Mouse (Mus musculus) layer of hippocampus, adult 2 months (tissue): Measurements from ENCODE around the gene Car10. TPM values are rescaled to one million over a fixed set of nuclear protein-coding genes. Genes with fewer than 3 reads are reported as not detected.
A peak's percentile ranks its signal among the peaks of the same experiment; 100 is the strongest.

Source experiments
- DNase-seq, 2 experiments: peaks; one replicate each; pipeline ENCODE4 v3.0.0; 2022; ENCODE audit warnings: low spot score in 2 of 2
- H3K27ac ChIP-seq: fragments of 200-600 bp; 2 replicates; pipeline ENCODE4 v1.8.1; 2022
- H3K4me3 ChIP-seq: fragments of 200-600 bp; 2 replicates; pipeline ENCODE4 v1.8.1; 2022; ENCODE audit warnings: mild to moderate bottlenecking
- CTCF ChIP-seq: fragments of 200-600 bp; conservative IDR thresholded peaks from 2 replicates; pipeline ENCODE4 v1.8.1; 2022; ENCODE audit warnings: antibody characterized with exemption, mild to moderate bottlenecking, moderate library complexity
- long read RNA-seq, 2 experiments: library from polyadenylated mRNA; stranded (forward); transcript quantifications; one replicate each; pipeline ENCODE4 v2.0.0; 2021; ENCODE audit warnings: borderline mapping rate in 2 of 2
- total RNA-seq, 2 experiments: library from RNA; stranded (reverse); gene quantifications; 2 replicates each; pipeline ENCODE4 v1.2.3; 2021

Gene Car10
- total RNA-seq: 10 to 100 TPM; 32.5 to 32.9 TPM
- long read RNA-seq, experiment 1, transcript Car10-206 (9 exons, 3,334 nt): major isoform, 14 of 25 reads
- long read RNA-seq, experiment 1, transcript Car10-201 (10 exons, 3,293 nt): minor isoform, 5 of 25 reads
- long read RNA-seq, experiment 1, partial matches to known transcripts: 1 of 25 reads
- long read RNA-seq, experiment 1, other reads (novel, unspliced or antisense): 5 of 25 reads
- long read RNA-seq, experiment 2, transcript Car10-206 (9 exons, 3,334 nt): major isoform, 12 of 37 reads
- long read RNA-seq, experiment 2, transcript Car10-201 (10 exons, 3,293 nt): minor isoform, 11 of 37 reads
- long read RNA-seq, experiment 2, partial matches to known transcripts: 3 of 37 reads
- long read RNA-seq, experiment 2, other reads (novel, unspliced or antisense): 11 of 37 reads

- H3K4me3 ChIP-seq: peak within 1 kb of the TSS; percentile 70
- H3K27ac ChIP-seq: peak within 1 kb of the TSS; percentile 78
- DNase-seq: no peak
- TF ChIP-seq CTCF: no peak
Observed at GRCm38 (mm10) chr11:93097941-93098828, at the start of gene Car10. Car10 (plus strand) TSS chr11:93098028.

GRCm38 (mm10) chr11:93065021-93065420 is 32.8 kb upstream of the Car10 start:
- TF ChIP-seq CTCF: no peak
- no peak overlapping the region for H3K27ac ChIP-seq

GRCm38 (mm10) chr11:93065656-93066181 is 32.1 kb upstream of the Car10 start:
- Histone ChIP-seq H3K27ac (no peak overlapping the region), H3K4me3 (no peak overlapping the region)
- TF ChIP-seq CTCF: no peak
- no peak for DNase-seq

More at GRCm38 (mm10) chr11:93065021-93065420, 32.8 kb upstream of the Car10 start:
- DNase-seq: no peak
- H3K4me3 ChIP-seq: no peak overlapping the region

- H3K27ac ChIP-seq: no peak overlapping the region
- no peak for DNase-seq
- peak; percentile 75 for TF ChIP-seq CTCF
- no peak overlapping the region for H3K4me3 ChIP-seq
Observed at GRCm38 (mm10) chr11:93095588-93095987, 2.2 kb upstream of the Car10 start.

GRCm38 (mm10) chr11:93097001-93097400 is 827 bp upstream of the Car10 start:
- no peak overlapping the region; the same call in 1 of the 2 replicates for H3K27ac ChIP-seq
- TF ChIP-seq CTCF: no peak
- peak overlapping the region; percentile 70; the same call in 1 of the 2 replicates for H3K4me3 ChIP-seq
- DNase-seq: no peak

GRCm38 (mm10) chr11:93097431-93097851 is 387 bp upstream of the Car10 start:
- Histone ChIP-seq H3K27ac (peak overlapping the region; percentile 78), H3K4me3 (peak overlapping the region; percentile 70)
- no peak for TF ChIP-seq CTCF
- no peak for DNase-seq

- Histone ChIP-seq H3K27ac (peak overlapping the region; percentile 69), H3K4me3 (peak overlapping the region; percentile 70)
- peak; percentile 62 for TF ChIP-seq CTCF
- DNase-seq: peak in 1 of 2 experiments; percentile 35
Observed at GRCm38 (mm10) chr11:93098933-93099381, 1.1 kb downstream of the Car10 start.

- H3K27ac ChIP-seq: peak overlapping the region; percentile 69
- H3K4me3 ChIP-seq: peak overlapping the region; percentile 70
- no peak for TF ChIP-seq CTCF
- no peak for DNase-seq
Observed at GRCm38 (mm10) chr11:93099431-93100370, 1.9 kb downstream of the Car10 start.

- Histone ChIP-seq H3K4me3 (peak overlapping the region; percentile 38), H3K27ac (no peak overlapping the region)
- TF ChIP-seq CTCF: no peak
- no peak for DNase-seq
Observed at GRCm38 (mm10) chr11:93100606-93101005, 2.8 kb downstream of the Car10 start.

GRCm38 (mm10) chr11:93101106-93101505 is 3.3 kb downstream of the Car10 start:
- no peak for TF ChIP-seq CTCF
- no peak overlapping the region for H3K27ac ChIP-seq
- no peak for DNase-seq
- peak overlapping the region; percentile 38 for H3K4me3 ChIP-seq

- TF ChIP-seq CTCF: no peak
- DNase-seq: no peak
- H3K4me3 ChIP-seq: no peak overlapping the region
Observed at GRCm38 (mm10) chr11:93102321-93102720, 4.5 kb downstream of the Car10 start.

More at GRCm38 (mm10) chr11:93102321-93102720, 4.5 kb downstream of the Car10 start:
- no peak overlapping the region for H3K27ac ChIP-seq
